In the genomic region with DNA sequence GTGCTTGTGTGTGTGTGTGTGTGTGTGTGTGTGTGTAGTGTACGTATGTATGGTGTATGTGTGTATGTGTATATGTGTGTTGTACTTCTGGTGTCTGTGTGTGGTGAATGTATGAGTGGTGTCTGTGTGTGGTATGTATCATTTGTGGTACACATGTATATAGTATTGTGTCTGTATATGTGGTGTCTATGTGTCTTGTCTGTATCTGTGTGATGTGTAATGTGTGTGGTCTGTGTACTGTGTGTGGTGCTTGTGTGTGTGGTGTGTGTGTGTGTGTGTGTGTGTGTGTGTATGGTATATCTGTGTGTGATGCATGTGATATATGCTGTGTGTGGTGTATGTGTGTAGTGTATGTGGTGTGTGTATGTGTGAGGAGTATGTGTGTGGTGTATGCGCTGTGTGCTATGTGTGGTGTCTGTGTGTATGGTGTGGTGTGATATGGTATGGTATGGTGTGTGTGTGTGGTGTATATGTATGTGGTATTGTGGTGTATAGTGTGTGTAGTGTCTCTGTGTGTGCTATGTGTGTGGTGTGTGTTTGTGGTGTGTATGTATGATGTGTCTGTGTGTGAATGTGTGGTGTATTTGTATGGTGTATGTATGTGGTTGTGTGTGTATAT, we compare ENCODE assay signal across 12 mouse cellular contexts. TPM values are rescaled to one million over a fixed set of nuclear protein-coding genes. Genes with fewer than 3 reads are reported as not detected.
DNase-seq lines count a peak whose midpoint lies in the region; ATAC-seq lines count a peak whose summit lies in the region.
"Had no signal": no experiment of that assay in that cellular context is flagged by ENCODE, and none has a peak within 500 bp of the region (broad histone marks: within the 10 kb centered on the region; RNA-seq: fewer than 3 reads in every experiment).

No protein-coding gene starts in this region.

- H3K27ac ChIP-seq in heart, embryonic 13.5 days (replicated peaks), result no peak overlapping the region
- no peak overlapping the region for H3K27ac ChIP-seq in liver, embryonic 12.5 days
- no peak overlapping the region for H3K27ac ChIP-seq in neural tube, embryonic 15.5 days (replicated peaks)

- no peaks in the 10 kb centered on the region for H3K27me3 ChIP-seq in heart, embryonic 13.5 days (replicated peaks)
- no peaks in the 10 kb centered on the region for H3K27me3 ChIP-seq in liver, embryonic 12.5 days (replicated peaks)
- H3K27me3 ChIP-seq in neural tube, embryonic 15.5 days (replicated peaks), result no peaks in the 10 kb centered on the region

- 96% methylated on average over 2 of the region's 2 CpGs for WGBS in heart, embryonic 13.5 days
- WGBS in liver, embryonic 12.5 days (ENCODE audit: insufficient replicate concordance), result 69% methylated on average over 2 of the region's 2 CpGs
- 96% methylated on average over 2 of the region's 2 CpGs for WGBS in neural tube, embryonic 15.5 days

- no peaks in the 10 kb centered on the region for H3K36me3 ChIP-seq in heart, embryonic 13.5 days
- no peaks in the 10 kb centered on the region for H3K36me3 ChIP-seq in liver, embryonic 12.5 days
- no peaks in the 10 kb centered on the region for H3K36me3 ChIP-seq in neural tube, embryonic 15.5 days

- DNase-seq in heart, postnatal 10 days, result no peak
- DNase-seq in liver, result no peak
- no peak for DNase-seq in heart, postnatal 14 days
- DNase-seq: adrenal gland, postnatal 10 days; lung, postnatal 10 days had no signal

- no peaks in the 10 kb centered on the region for H3K9me3 ChIP-seq in heart, embryonic 13.5 days
- H3K9me3 ChIP-seq in liver, embryonic 12.5 days (replicated peaks), result no peaks in the 10 kb centered on the region
- no peaks in the 10 kb centered on the region for H3K9me3 ChIP-seq in neural tube, embryonic 15.5 days (replicated peaks)

- H3K4me3 ChIP-seq in heart, embryonic 13.5 days, result no peak overlapping the region
- H3K4me3 ChIP-seq in liver, embryonic 12.5 days, result no peak overlapping the region
- no peak overlapping the region for H3K4me3 ChIP-seq in neural tube, embryonic 15.5 days (replicated peaks)

- no peaks in the 10 kb centered on the region for H3K4me1 ChIP-seq in heart, embryonic 13.5 days
- no peaks in the 10 kb centered on the region for H3K4me1 ChIP-seq in liver, embryonic 12.5 days
- no peaks in the 10 kb centered on the region for H3K4me1 ChIP-seq in neural tube, embryonic 15.5 days

- no peak overlapping the region for H3K9ac ChIP-seq in heart, embryonic 13.5 days
- no peak overlapping the region for H3K9ac ChIP-seq in liver, embryonic 12.5 days
- no peak overlapping the region for H3K9ac ChIP-seq in neural tube, embryonic 15.5 days (replicated peaks)

- ATAC-seq in heart, embryonic 13.5 days (ENCODE audit: extremely low read depth, insufficient number of reproducible peaks, low FRiP score, low TSS enrichment), result 0 out of 2 replicates have a peak, but pooled peaks have one; percentile 31
- peak; percentile 47; the same call in 1 of the 2 replicates for ATAC-seq in liver, embryonic 12.5 days
- ATAC-seq in erythroid progenitor cell, adult 5-6 weeks (replicated peaks; ENCODE audit: low FRiP score, poor library complexity, severe bottlenecking), result 0 out of 2 replicates have a peak, but pooled peaks have one; percentile 25
- 0 out of 2 replicates have a peak, but pooled peaks have one; percentile 35 for ATAC-seq in neural tube, embryonic 15.5 days (ENCODE audit: low FRiP score)
- no peak for ATAC-seq in erythroblast, adult 5-6 weeks (replicated peaks; ENCODE audit: low FRiP score, poor library complexity, severe bottlenecking)

- no peak overlapping the region for H3K4me2 ChIP-seq in heart, embryonic 13.5 days
- H3K4me2 ChIP-seq in liver, embryonic 12.5 days, result no peak overlapping the region
- no peak overlapping the region for H3K4me2 ChIP-seq in neural tube, embryonic 15.5 days

- intact Hi-C loops in heart, postnatal 10 days (cut with DNase I), result no loop called here
- intact Hi-C loops in heart, postnatal 14 days (cut with DNase I), result no loop called here

RNA-seq across cellular contexts. Expression of gene Gpr88, which starts 13.8 kb away (rescaled TPM):
- polyA plus RNA-seq in heart, embryonic 13.5 days (2015; fragmentation: Nextera tagmentation; extraction: Ambion mirVana), result 0.10 and 0.39 TPM in 2 replicates
- under 1 TPM; 0.17 to 0.35 TPM for total RNA-seq in heart, postnatal 10 days (2021)
- polyA plus RNA-seq in liver, embryonic 12.5 days (2016; fragmentation: Nextera tagmentation; extraction: Ambion mirVana), result 0.20 and 0.35 TPM in 2 replicates
- total RNA-seq in erythroid progenitor cell, adult 5-6 weeks (2015; ENCODE audit: low replicate concordance), result 0.36 TPM in 1 of 2 replicates, not detected in the other
- 0.68 TPM in 1 of 2 replicates, not detected in the other for total RNA-seq in erythroid progenitor cell, adult 5-6 weeks (2017; ENCODE audit: low replicate concordance)
- 5.3 and 6.4 TPM in 2 replicates for polyA plus RNA-seq in neural tube, embryonic 15.5 days (2015; fragmentation: Nextera tagmentation; extraction: Ambion mirVana)
- total RNA-seq in erythroblast, adult 5-6 weeks (2015; ENCODE audit: low replicate concordance), result not detected in 2 replicates
- not detected in 2 replicates for total RNA-seq in erythroblast, adult 5-6 weeks (2017; ENCODE audit: low replicate concordance)
- under 1 TPM; 0.10 to 0.12 TPM for total RNA-seq in heart, postnatal 14 days (2021)
- total RNA-seq: hematopoietic stem cell, adult 5-6 weeks; monocyte, adult 5-6 weeks had no signal
